Mouse (Mus musculus): ENCODE measurements around the gene Fgf11. TPM values are rescaled to one million over a fixed set of nuclear protein-coding genes. Genes with fewer than 3 reads are reported as not detected.

Fgf11 gene
- polyA plus RNA-seq, 1 experiment, result 2.8 TPM

DNA sequence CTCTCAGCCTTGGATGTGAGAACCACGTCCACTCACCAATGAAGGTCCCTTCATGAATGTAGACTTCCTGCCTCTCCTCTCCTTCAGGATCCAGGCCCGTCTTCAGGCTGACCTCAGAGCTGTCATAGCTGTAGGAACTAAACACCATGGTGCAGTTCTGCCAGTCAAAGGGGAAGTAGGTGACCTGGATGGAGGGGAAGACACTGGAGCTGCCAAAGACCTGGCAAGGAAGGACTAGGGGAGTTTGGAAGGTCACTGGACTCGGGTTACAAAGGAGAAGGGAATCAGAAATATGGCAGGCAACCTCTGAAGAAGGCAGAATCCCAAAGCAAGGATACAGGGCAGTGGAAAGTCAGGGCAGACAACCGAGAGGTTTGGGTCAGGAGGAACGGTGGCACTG lies 8.2 kb downstream of the Fgf11 start:
- no peak for DNase-seq (ENCODE audit: low read depth, low spot score)
- WGBS, result 79% methylated on average over 5 of the region's 5 CpGs

GRCm38 (mm10) chr11:69791420-69791819 lies 10.2 kb downstream of the Fgf11 start:
- DNase-seq (ENCODE audit: low read depth, low spot score), result no peak
- WGBS, result 76% methylated on average over 5 of the region's 5 CpGs

- no peak for DNase-seq (ENCODE audit: low read depth, low spot score)
- 60% methylated on average over 5 of the region's 5 CpGs for whole genome bisulfite sequencing
Measured at GRCm38 (mm10) chr11:69789431-69789830, 12.2 kb downstream of the Fgf11 start.

DNA sequence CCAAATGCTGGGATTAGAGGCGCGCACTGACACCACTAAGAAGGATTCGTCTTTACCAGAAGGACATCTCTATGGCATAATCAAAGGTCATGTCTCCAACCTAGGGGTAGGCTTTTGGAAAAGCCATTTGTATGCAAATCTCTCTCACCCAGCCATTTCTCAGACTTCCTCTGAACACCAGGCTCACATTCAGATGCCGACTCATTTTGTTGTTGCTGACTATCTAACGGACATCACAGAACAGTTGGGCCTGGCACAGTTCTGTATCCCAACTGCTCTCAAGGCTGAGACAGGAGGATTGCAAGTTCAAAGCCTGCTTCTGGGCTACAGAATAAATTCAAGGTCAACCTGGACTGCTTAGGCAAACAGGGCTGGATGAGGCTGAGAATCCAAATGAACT lies 14.4 kb downstream of the Fgf11 start:
- DNase-seq (ENCODE audit: low read depth, low spot score), result no peak
- WGBS, result 92% methylated on average over 5 of the region's 5 CpGs

DNA sequence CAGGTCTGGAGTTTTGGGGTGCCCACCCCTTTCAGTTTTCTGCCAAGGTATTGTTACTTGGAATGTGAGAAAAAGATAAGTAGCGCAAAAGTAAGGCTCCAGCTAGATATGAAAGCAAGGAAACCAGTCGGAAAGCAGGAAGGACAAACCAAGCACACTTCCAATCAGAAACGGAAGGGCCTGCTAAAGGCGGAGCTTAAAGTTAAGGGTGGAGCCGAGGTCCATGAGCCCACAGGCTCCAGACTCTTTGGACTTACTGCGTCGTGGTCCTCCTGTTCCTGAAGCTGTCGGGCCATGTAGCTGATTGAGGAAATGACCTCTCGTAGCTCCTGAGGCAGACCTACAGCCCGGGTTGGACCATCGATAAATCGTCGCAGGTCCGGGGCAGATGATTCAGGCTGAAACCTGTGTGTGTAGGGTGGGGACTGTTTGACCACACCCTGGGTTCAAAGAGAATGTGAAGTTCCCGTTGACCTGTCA lies 16.8 kb downstream of the Fgf11 start:
- DNase-seq (ENCODE audit: low read depth, low spot score), result peak; percentile 78
- 12% methylated on average over 15 of the region's 15 CpGs for WGBS

GRCm38 (mm10) chr11:69781828-69782227 lies 19.8 kb downstream of the Fgf11 start:
- DNase-seq (ENCODE audit: low read depth, low spot score), result no peak
- 34% methylated on average over 4 of the region's 4 CpGs for WGBS

DNA sequence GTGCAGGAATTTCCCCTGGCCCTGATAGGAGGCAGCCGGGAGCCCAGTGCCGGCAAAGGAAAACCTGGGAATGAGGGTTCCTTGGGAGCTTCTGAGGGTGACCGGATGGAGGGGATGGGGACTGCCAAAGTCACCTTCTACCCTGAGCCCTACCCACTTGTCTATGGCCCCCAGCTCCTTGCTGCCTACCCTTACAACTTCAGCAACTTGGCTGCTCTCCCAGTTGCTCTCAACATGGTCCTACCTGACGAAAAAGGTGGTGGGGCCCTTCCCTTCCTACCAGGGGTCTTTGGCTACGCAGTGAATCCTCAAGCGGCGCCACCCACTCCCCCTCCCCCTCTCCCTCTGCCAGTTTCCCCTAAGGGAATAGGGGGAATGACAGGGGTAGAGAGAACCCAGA lies 22.7 kb downstream of the Fgf11 start:
- no peak for DNase-seq (ENCODE audit: low read depth, low spot score)
- WGBS, result 77% methylated on average over 7 of the region's 7 CpGs

- no peak for DNase-seq (ENCODE audit: low read depth, low spot score)
- 65% methylated on average over 23 of the region's 23 CpGs for WGBS
Measured at GRCm38 (mm10) chr11:69778258-69778982, 23.2 kb downstream of the Fgf11 start.

GRCm38 (mm10) chr11:69777504-69778257 lies 24.0 kb downstream of the Fgf11 start:
- WGBS, result 79% methylated on average over 26 of the region's 26 CpGs
- no peak for DNase-seq (ENCODE audit: low read depth, low spot score)

- whole genome bisulfite sequencing, result 87% methylated on average over 20 of the region's 20 CpGs
- DNase-seq (ENCODE audit: low read depth, low spot score), result no peak
Measured at GRCm38 (mm10) chr11:69776488-69776887, 25.2 kb downstream of the Fgf11 start.

DNA sequence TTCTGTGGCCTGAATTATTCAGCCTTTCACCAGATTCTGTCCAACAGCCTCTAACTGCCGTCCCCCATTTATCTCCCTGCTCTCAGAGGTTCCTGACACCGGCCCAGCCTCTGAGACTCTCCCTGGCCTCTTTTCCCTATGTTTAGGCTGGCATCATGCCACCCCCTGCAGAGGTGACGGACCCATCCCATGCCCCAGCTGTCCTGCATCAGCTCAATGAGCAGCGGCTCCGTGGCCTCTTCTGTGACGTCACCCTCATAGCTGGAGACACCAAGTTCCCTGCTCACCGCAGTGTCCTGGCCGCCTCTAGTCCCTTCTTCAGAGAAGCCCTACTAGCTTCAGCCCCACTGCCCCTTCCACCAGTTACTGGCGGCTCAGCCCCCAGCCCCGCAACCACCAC lies 25.9 kb downstream of the Fgf11 start:
- WGBS, result 75% methylated on average over 10 of the region's 10 CpGs

DNA sequence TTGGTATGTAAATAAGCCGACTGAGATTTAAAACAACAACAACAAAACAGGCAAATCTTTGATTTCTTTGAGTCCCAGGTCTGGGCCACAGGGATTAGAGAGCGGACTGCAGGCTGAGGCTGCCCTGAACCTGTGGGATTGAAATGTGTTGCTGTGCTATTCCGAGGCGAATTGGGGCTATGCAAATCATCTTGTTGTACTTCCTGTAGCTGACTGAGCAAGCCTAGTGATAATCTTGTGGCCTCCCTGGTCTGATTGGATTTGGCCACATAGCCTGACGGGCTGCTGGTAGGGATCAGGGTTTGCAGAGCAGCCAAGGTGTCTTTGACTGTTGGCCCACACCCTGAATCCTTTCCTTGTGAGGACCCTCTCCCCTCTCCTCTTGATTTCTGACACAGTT lies 26.7 kb downstream of the Fgf11 start:
- DNase-seq (ENCODE audit: low read depth, low spot score), result no peak
- WGBS, result 56% methylated on average over 5 of the region's 5 CpGs

More for the DNA sequence above, 25.9 kb downstream of the Fgf11 start:
- DNase-seq (ENCODE audit: low read depth, low spot score), result no peak

GRCm38 (mm10) chr11:69767625-69767909 lies 34.1 kb downstream of the Fgf11 start:
- WGBS, result 70% methylated on average over 4 of the region's 4 CpGs
- no peak for DNase-seq (ENCODE audit: low read depth, low spot score)

GRCm38 (mm10) chr11:69766872-69767624 lies 34.6 kb downstream of the Fgf11 start:
- DNase-seq (ENCODE audit: low read depth, low spot score), result no peak
- 58% methylated on average over 13 of the region's 13 CpGs for WGBS

- under 1% methylated on average over 35 of the region's 37 CpGs for WGBS
- no peak for DNase-seq (ENCODE audit: low read depth, low spot score)
Measured at GRCm38 (mm10) chr11:69766126-69766609, 35.5 kb downstream of the Fgf11 start.

GRCm38 (mm10) chr11:69765221-69766125 lies 36.2 kb downstream of the Fgf11 start, which contains the start of gene Zbtb4:
TSS of gene Zbtb4 (plus strand) at chr11:69765912.
- DNase-seq (ENCODE audit: low read depth, low spot score), result no peak
- WGBS, result 22% methylated on average over 42 of the region's 55 CpGs

- 80% methylated on average over 7 of the region's 7 CpGs for WGBS
- no peak for DNase-seq (ENCODE audit: low read depth, low spot score)
Measured at GRCm38 (mm10) chr11:69763551-69763950, 38.1 kb downstream of the Fgf11 start.

- DNase-seq (ENCODE audit: low read depth, low spot score), result no peak
- 65% methylated on average over 1 of the region's 1 CpGs for WGBS
Measured at GRCm38 (mm10) chr11:69761868-69762267, 39.8 kb downstream of the Fgf11 start, which contains the start of gene Slc35g3. TSS of gene Slc35g3 (minus strand) at chr11:69761968.

GRCm38 (mm10) chr11:69760901-69761200 lies 40.8 kb downstream of the Fgf11 start:
- 97% methylated on average over 7 of the region's 7 CpGs for WGBS
- no peak for DNase-seq (ENCODE audit: low read depth, low spot score)
